Mouse (Mus musculus) ES-E14 (cell line): ENCODE data around the gene Rpl23. TPM values are rescaled to one million over a fixed set of nuclear protein-coding genes. Genes with fewer than 3 reads are reported as not detected.
"Not testable (repeated sequence)": the region's sequence is repeated elsewhere in the genome, so short reads cannot be mapped to it uniquely, and the experiment has no call there.

Experiments
- DNase-seq: peaks from one replicate; pipeline ENCODE4 v3.0.0-alpha.2; 2013; ENCODE audit warnings: low read depth, low spot score
- H3K27ac ChIP-seq: 2 replicates; pipeline ENCODE4 v1.5.1; 2012; ENCODE audit warnings: low read depth, mild to moderate bottlenecking, low read length, moderate library complexity, mixed read lengths; ENCODE audit not compliant: poor library complexity, insufficient read depth, severe bottlenecking
- H3K36me3 ChIP-seq: 2 replicates; pipeline ENCODE4 v1.6.1; 2012; ENCODE audit warnings: mild to moderate bottlenecking, low read length, moderate library complexity, mixed read lengths; ENCODE audit not compliant: control insufficient read depth, poor library complexity, insufficient read depth, severe bottlenecking
- H3K4me1 ChIP-seq, 2 experiments: fragments of 150-350 bp in 1 of 2; sonication (generic) in 1 of 2; 2 replicates each; pipeline ENCODE4 v1.6.1; 2012; ENCODE audit warnings: low read length in 2 of 2, mild to moderate bottlenecking in 1 of 2, mixed read lengths in 1 of 2; ENCODE audit not compliant: control insufficient read depth in 2 of 2, insufficient read depth in 2 of 2, poor library complexity in 1 of 2
- H3K4me3 ChIP-seq, 2 experiments: fragments of 150-350 bp in 1 of 2; sonication (generic) in 1 of 2; 2 replicates each; pipeline ENCODE4 v1.5.1; 2012; ENCODE audit warnings: low read length in 2 of 2, low read depth in 1 of 2, mild to moderate bottlenecking in 1 of 2, mixed read lengths in 1 of 2; ENCODE audit not compliant: insufficient read depth in 1 of 2, poor library complexity in 1 of 2, severe bottlenecking in 1 of 2
- H3K9ac ChIP-seq: 2 replicates; pipeline ENCODE4 v1.6.1; 2012; ENCODE audit warnings: low read depth, mild to moderate bottlenecking, low read length, mixed read lengths; ENCODE audit not compliant: poor library complexity, insufficient read depth, severe bottlenecking
- H3K9me3 ChIP-seq: fragments of 150-350 bp; sonication (generic); 2 replicates; pipeline ENCODE4 v1.6.1; 2012; ENCODE audit warnings: low read depth, mild to moderate bottlenecking, low read length; ENCODE audit not compliant: control insufficient read depth, insufficient read depth
- CHD2 ChIP-seq: IDR thresholded peaks from 2 replicates; pipeline ENCODE4 v1.6.1; 2014; ENCODE audit warnings: mild to moderate bottlenecking, low read depth, low read length, inconsistent platforms
- HCFC1 ChIP-seq: IDR thresholded peaks from 2 replicates; pipeline ENCODE4 v1.6.1; 2012; ENCODE audit warnings: low read length, inconsistent platforms, borderline replicate concordance; ENCODE audit not compliant: insufficient read depth
- MAFK ChIP-seq: IDR thresholded peaks from 2 replicates; pipeline ENCODE4 v1.6.1; 2014; ENCODE audit warnings: mild to moderate bottlenecking, low read depth, low read length, inconsistent platforms; ENCODE audit not compliant: insufficient read depth
- ZC3H11A ChIP-seq: IDR thresholded peaks from 2 replicates; pipeline ENCODE4 v1.6.1; 2012; ENCODE audit warnings: low read depth, mild to moderate bottlenecking, inconsistent platforms, low read length, borderline replicate concordance
- ZNF384 ChIP-seq: IDR thresholded peaks from 2 replicates; pipeline ENCODE4 v1.6.1; 2012; ENCODE audit warnings: low read depth, low read length, inconsistent platforms
- in situ Hi-C, 2 experiments: fragments of 600-800 bp; cut with MboI; formaldehyde crosslinking; loops; one replicate each; pipeline ENCODE4 v1.15.1; 2025; ENCODE audit warnings: low sequenced_read_pairs in 2 of 2, inconsistent platforms in 1 of 2; ENCODE audit not compliant: unreplicated experiment in 2 of 2
- total RNA-seq: library from RNA; depleted of rRNA; stranded (reverse); fragments of 300-350 nt; gene quantifications from 2 replicates; pipeline ENCODE4 v1.2.3, GENCODE M21; 2012

Gene Rpl23
- total RNA-seq, 1 experiment: 1,430 TPM

DNA sequence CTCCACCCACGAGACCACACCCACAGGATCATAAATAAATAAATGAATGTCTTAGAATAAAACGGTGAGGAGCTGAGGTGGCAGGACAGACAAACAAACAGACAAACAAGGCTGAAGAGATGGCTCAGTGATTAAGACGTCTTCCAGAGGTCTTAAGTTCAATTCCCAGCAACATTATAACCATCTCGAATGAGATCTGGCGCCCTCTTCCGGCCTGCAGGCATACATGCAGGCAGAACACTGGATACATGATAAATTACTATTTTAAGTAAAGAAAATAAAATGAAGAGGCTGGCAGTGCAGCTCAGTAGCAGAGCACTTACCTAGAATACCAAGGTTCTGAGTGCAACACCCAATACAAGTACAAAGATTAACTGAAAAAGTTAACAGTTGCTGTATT is 43.5 kb downstream of the Rpl23 start:
- Histone ChIP-seq H3K9me3 (no peaks in the 10 kb centered on the region), H3K4me3 (no peak overlapping the region), H3K9ac (no peak overlapping the region), H3K36me3 (no peaks in the 10 kb centered on the region), H3K27ac (no peak overlapping the region), H3K4me1 (peaks cover 0 to 25% of the 10 kb centered on the region in 2 experiments; a peak in 2 of 4 replicates)
- in situ Hi-C loops: no loop called here
- peak; percentile 47 for DNase-seq
- TF ChIP-seq ZC3H11A: no peak; the same call in 1 of the 2 replicates

DNA sequence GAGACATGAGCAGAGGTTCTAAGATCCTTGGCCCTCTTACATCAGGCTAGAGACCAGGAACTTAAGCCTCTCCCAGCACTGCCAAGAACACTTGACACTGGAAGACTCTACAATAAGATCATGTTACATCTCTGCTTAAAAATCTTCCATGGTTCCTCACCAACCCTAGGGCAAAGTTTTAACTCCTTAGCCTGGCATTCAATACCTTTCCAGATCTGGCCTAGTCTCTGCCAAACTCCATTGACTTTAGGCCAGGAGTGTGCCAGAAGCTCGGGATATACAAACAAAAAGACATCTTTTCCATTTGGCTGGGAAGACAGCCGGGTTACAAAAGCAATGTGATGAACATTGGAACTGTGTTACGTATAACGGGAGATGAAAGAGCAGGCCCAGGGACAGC is 44.6 kb downstream of the Rpl23 start:
- Histone ChIP-seq H3K27ac (no peak overlapping the region), H3K9me3 (no peaks in the 10 kb centered on the region), H3K9ac (no peak overlapping the region), H3K4me3 (no peak overlapping the region), H3K36me3 (no peaks in the 10 kb centered on the region; the same call in 1 of the 2 replicates), H3K4me1 (peaks cover 0 to 17% of the 10 kb centered on the region in 2 experiments; a peak in 2 of 4 replicates)
- TF ChIP-seq MAFK (no peak), HCFC1 (no peak), ZC3H11A (no peak), ZNF384 (no peak), CHD2 (no peak)
- no peak for DNase-seq
- in situ Hi-C loops: no loop called here

DNA sequence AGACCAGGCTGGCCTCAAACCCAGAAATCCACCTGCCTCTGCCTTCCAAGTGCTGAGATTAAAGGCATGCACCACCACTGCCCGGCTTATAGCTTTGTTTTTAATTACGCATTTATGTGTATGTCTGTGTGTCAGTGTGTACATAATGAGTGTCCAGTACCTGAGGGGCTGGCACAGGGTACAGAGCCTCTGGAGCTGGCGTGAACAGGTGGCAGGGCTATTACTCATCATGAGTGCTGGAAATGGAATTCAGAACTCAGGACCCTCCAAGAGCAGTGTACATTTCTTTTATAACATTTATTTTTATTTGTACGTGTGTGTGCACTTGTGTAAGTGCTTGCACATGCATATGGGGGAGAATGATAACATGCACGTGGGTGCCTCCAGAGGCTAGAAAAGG is 45.6 kb downstream of the Rpl23 start:
- H3K27ac ChIP-seq: no peak overlapping the region
- no peaks in the 10 kb centered on the region for H3K9me3 ChIP-seq
- H3K4me3 ChIP-seq: no peak overlapping the region
- no peak for DNase-seq
- H3K4me1 ChIP-seq: peaks cover 0 to 11% of the 10 kb centered on the region in 2 experiments; a peak in 2 of 4 replicates
- TF ChIP-seq ZNF384 (no peak), CHD2 (no peak), ZC3H11A (no peak), HCFC1 (no peak), MAFK (no peak)
- no peak overlapping the region for H3K9ac ChIP-seq
- in situ Hi-C loops: no loop called here
- peaks cover 2% of the 10 kb centered on the region; the same call in 1 of the 2 replicates for H3K36me3 ChIP-seq

DNA sequence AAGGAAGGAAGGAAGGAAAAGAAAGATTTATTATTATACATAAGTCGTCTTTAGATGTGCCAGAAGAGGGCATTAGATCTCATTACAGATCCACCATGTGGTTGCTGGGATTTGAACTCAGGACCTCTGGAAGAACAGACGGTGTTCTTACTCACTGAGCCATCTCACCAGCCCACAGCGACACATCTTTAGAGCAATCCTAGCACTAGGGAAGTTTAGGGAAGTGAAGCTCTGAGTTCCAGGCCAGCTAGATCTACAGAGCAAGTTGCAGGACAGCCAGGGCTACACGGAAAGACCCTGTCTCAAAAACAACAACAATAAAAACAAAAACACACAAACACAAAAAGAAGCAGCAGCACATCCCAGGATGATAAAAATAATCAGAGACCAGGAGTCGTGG is 47.4 kb downstream of the Rpl23 start:
- H3K4me1 ChIP-seq, H3K9ac ChIP-seq, in situ Hi-C loops, H3K9me3 ChIP-seq, H3K4me3 ChIP-seq, DNase-seq, H3K36me3 ChIP-seq, H3K27ac ChIP-seq: not testable (repeated sequence)

DNA sequence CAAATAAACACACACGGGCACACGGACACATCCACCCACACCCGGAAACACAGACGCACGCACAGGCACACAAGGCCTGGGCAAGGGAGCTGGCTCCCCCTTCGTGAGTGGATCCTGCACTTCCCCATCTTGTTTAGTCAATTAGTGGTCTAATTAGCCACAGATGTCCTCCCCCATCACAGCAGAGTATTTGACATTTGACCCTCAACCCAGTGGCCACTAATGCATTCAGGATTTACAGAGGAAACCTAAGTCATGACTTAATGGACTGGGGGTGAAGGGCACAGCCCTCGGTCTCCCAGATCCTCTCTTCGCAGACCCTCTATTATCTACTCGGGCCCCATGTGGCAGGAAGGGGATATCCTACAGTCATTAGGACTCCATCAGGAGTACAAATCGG is 48.5 kb downstream of the Rpl23 start:
- no peak for TF ChIP-seq ZNF384
- TF ChIP-seq MAFK: no peak
- no peak for TF ChIP-seq HCFC1
- TF ChIP-seq CHD2: no peak
- no peak for TF ChIP-seq ZC3H11A
- Histone ChIP-seq H3K9ac (no peak overlapping the region), H3K4me1 (peaks cover 0 to 2% of the 10 kb centered on the region in 2 experiments; a peak in 1 of 4 replicates), H3K4me3 (no peak overlapping the region), H3K9me3 (no peaks in the 10 kb centered on the region), H3K36me3 (peaks cover 8% of the 10 kb centered on the region), H3K27ac (no peak overlapping the region)
- no peak for DNase-seq
- in situ Hi-C loops: no loop called here
